Mouse (Mus musculus) midbrain, embryonic 10.5 days (tissue): Measurements from ENCODE around the gene Sorbs2. TPM values are rescaled to one million over a fixed set of nuclear protein-coding genes. Genes with fewer than 3 reads are reported as not detected.

Experiments used
- DNase-seq: peaks from one replicate; pipeline ENCODE4 v3.0.0-alpha.2; 2017; ENCODE audit warnings: low spot score
- H3K27ac ChIP-seq: fragments of 300-500 bp; sonication (generic); replicated peaks from 2 replicates; pipeline ENCODE4 v1.5.1; 2016; ENCODE audit warnings: mild to moderate bottlenecking
- H3K27me3 ChIP-seq: fragments of 300-500 bp; sonication (generic); 2 replicates; pipeline ENCODE4 v1.6.1; 2016; ENCODE audit warnings: low read depth, mild to moderate bottlenecking; ENCODE audit not compliant: poor library complexity, severe bottlenecking
- H3K36me3 ChIP-seq: fragments of 300-500 bp; sonication (generic); 2 replicates; pipeline ENCODE4 v1.6.1; 2016; ENCODE audit warnings: mild to moderate bottlenecking, moderate library complexity
- H3K4me1 ChIP-seq: fragments of 300-500 bp; sonication (generic); 2 replicates; pipeline ENCODE4 v1.6.1; 2016
- H3K4me3 ChIP-seq: fragments of 300-500 bp; sonication (generic); 2 replicates; pipeline ENCODE4 v1.5.1; 2016; ENCODE audit warnings: mild to moderate bottlenecking, moderate library complexity
- H3K9me3 ChIP-seq: fragments of 300-500 bp; sonication (generic); replicated peaks from 2 replicates; pipeline ENCODE4 v1.6.1; 2016; ENCODE audit warnings: mild to moderate bottlenecking
- WGBS: fragments of 180-500 bp; shearing (Covaris S2); methylation state at CpG from one replicate; pipeline ENCODE4 v1.1.7; 2016; 5-methylcytosine and 5-hydroxymethylcytosine counted together
- polyA plus RNA-seq: library from polyadenylated mRNA; unstranded; fragments of >200 nt; fragmentation: Nextera tagmentation; extraction: Ambion mirVana; gene quantifications from 2 replicates; pipeline ENCODE4 v1.2.1, GENCODE M21; 2016

Sorbs2 gene
- polyA plus RNA-seq, 1 experiment from 2014 or later = 43.8 TPM

- no peaks in the 10 kb centered on the region for H3K9me3 ChIP-seq
- no peak overlapping the region for H3K4me3 ChIP-seq
- 75% methylated on average over 3 of the region's 3 CpGs for WGBS
- 0 out of 2 replicates have a peak, but pooled peaks cover 6% of the 10 kb centered on the region for H3K36me3 ChIP-seq
- H3K27ac ChIP-seq = no peak overlapping the region
- peaks cover 11% of the 10 kb centered on the region; the same call in 1 of the 2 replicates for H3K4me1 ChIP-seq
- no peak for DNase-seq
- no peaks in the 10 kb centered on the region for H3K27me3 ChIP-seq
Measured at GRCm38 (mm10) chr8:45714806-45715205, 207.2 kb downstream of the Sorbs2 start.

GRCm38 (mm10) chr8:45715330-45716027 lies 207.9 kb downstream of the Sorbs2 start:
- Histone ChIP-seq H3K4me1 (peaks cover 11% of the 10 kb centered on the region; the same call in 1 of the 2 replicates), H3K27ac (0 out of 2 replicates have a peak overlapping the region, but pooled peaks have one; percentile 46), H3K4me3 (no peak overlapping the region), H3K9me3 (no peaks in the 10 kb centered on the region), H3K36me3 (0 out of 2 replicates have a peak, but pooled peaks cover under 1% of the 10 kb centered on the region), H3K27me3 (no peaks in the 10 kb centered on the region)
- DNase-seq = no peak
- WGBS = 85% methylated on average over 13 of the region's 13 CpGs

GRCm38 (mm10) chr8:45719776-45720175 lies 212.2 kb downstream of the Sorbs2 start:
- peaks cover 6% of the 10 kb centered on the region; the same call in 1 of the 2 replicates for H3K4me1 ChIP-seq
- DNase-seq = no peak
- no peaks in the 10 kb centered on the region for H3K9me3 ChIP-seq
- no peak overlapping the region for H3K4me3 ChIP-seq
- no peak overlapping the region for H3K27ac ChIP-seq
- no peaks in the 10 kb centered on the region for H3K36me3 ChIP-seq
- WGBS = 82% methylated on average over 8 of the region's 8 CpGs
- no peaks in the 10 kb centered on the region for H3K27me3 ChIP-seq

GRCm38 (mm10) chr8:45724204-45724603 lies 216.6 kb downstream of the Sorbs2 start:
- Histone ChIP-seq H3K36me3 (no peaks in the 10 kb centered on the region), H3K4me3 (no peak overlapping the region), H3K4me1 (no peaks in the 10 kb centered on the region), H3K27me3 (no peaks in the 10 kb centered on the region), H3K9me3 (no peaks in the 10 kb centered on the region), H3K27ac (no peak overlapping the region)
- DNase-seq = no peak
- WGBS = 86% methylated on average over 3 of the region's 3 CpGs

GRCm38 (mm10) chr8:45725321-45725720 lies 217.7 kb downstream of the Sorbs2 start:
- H3K27me3 ChIP-seq = no peaks in the 10 kb centered on the region
- H3K9me3 ChIP-seq = no peaks in the 10 kb centered on the region
- H3K27ac ChIP-seq = no peak overlapping the region
- H3K36me3 ChIP-seq = no peaks in the 10 kb centered on the region
- 87% methylated on average over 5 of the region's 5 CpGs for whole genome bisulfite sequencing
- no peak for DNase-seq
- no peak overlapping the region for H3K4me3 ChIP-seq
- no peaks in the 10 kb centered on the region for H3K4me1 ChIP-seq

GRCm38 (mm10) chr8:45729850-45730382 lies 222.3 kb downstream of the Sorbs2 start:
- no peak overlapping the region for H3K4me3 ChIP-seq
- H3K27ac ChIP-seq = no peak overlapping the region
- H3K36me3 ChIP-seq = no peaks in the 10 kb centered on the region
- no peaks in the 10 kb centered on the region for H3K27me3 ChIP-seq
- no peaks in the 10 kb centered on the region for H3K9me3 ChIP-seq
- WGBS = 81% methylated on average over 7 of the region's 7 CpGs
- no peak for DNase-seq
- peaks cover 21% of the 10 kb centered on the region for H3K4me1 ChIP-seq

- WGBS = 80% methylated on average over 5 of the region's 5 CpGs
- H3K9me3 ChIP-seq = no peaks in the 10 kb centered on the region
- no peak overlapping the region for H3K4me3 ChIP-seq
- no peaks in the 10 kb centered on the region for H3K36me3 ChIP-seq
- DNase-seq = no peak
- no peak overlapping the region for H3K27ac ChIP-seq
- H3K4me1 ChIP-seq = peaks cover 23% of the 10 kb centered on the region
- no peaks in the 10 kb centered on the region for H3K27me3 ChIP-seq
Measured at GRCm38 (mm10) chr8:45730795-45731194, 223.2 kb downstream of the Sorbs2 start.

GRCm38 (mm10) chr8:45734071-45734470 lies 226.5 kb downstream of the Sorbs2 start:
- DNase-seq = no peak
- Histone ChIP-seq H3K9me3 (no peaks in the 10 kb centered on the region), H3K27me3 (no peaks in the 10 kb centered on the region), H3K36me3 (peaks cover 7% of the 10 kb centered on the region; the same call in 1 of the 2 replicates), H3K27ac (peak overlapping the region; percentile 49; the same call in 1 of the 2 replicates), H3K4me3 (no peak overlapping the region), H3K4me1 (peaks cover 26% of the 10 kb centered on the region)
- 42% methylated on average over 8 of the region's 8 CpGs for WGBS

- H3K36me3 ChIP-seq = peaks cover 7% of the 10 kb centered on the region; the same call in 1 of the 2 replicates
- no peaks in the 10 kb centered on the region for H3K27me3 ChIP-seq
- H3K9me3 ChIP-seq = no peaks in the 10 kb centered on the region
- H3K27ac ChIP-seq = no peak overlapping the region
- DNase-seq = no peak
- 91% methylated on average over 2 of the region's 2 CpGs for WGBS
- peaks cover 26% of the 10 kb centered on the region for H3K4me1 ChIP-seq
- H3K4me3 ChIP-seq = no peak overlapping the region
Measured at GRCm38 (mm10) chr8:45737266-45737665, 229.7 kb downstream of the Sorbs2 start.

GRCm38 (mm10) chr8:45743326-45743725 lies 235.7 kb downstream of the Sorbs2 start:
- Histone ChIP-seq H3K9me3 (no peaks in the 10 kb centered on the region), H3K27ac (no peak overlapping the region), H3K4me3 (no peak overlapping the region), H3K36me3 (peaks cover 12% of the 10 kb centered on the region; the same call in 1 of the 2 replicates), H3K4me1 (peaks cover 11% of the 10 kb centered on the region), H3K27me3 (no peaks in the 10 kb centered on the region)
- no peak for DNase-seq
- 91% methylated on average over 2 of the region's 2 CpGs for WGBS

- H3K4me1 ChIP-seq = peaks cover 9% of the 10 kb centered on the region
- H3K27ac ChIP-seq = no peak overlapping the region
- DNase-seq = no peak
- H3K9me3 ChIP-seq = no peaks in the 10 kb centered on the region
- H3K4me3 ChIP-seq = no peak overlapping the region
- no peaks in the 10 kb centered on the region for H3K27me3 ChIP-seq
- peaks cover 15% of the 10 kb centered on the region; the same call in 1 of the 2 replicates for H3K36me3 ChIP-seq
Measured at GRCm38 (mm10) chr8:45743739-45744138, 236.2 kb downstream of the Sorbs2 start.

GRCm38 (mm10) chr8:45751512-45752502 lies 244.2 kb downstream of the Sorbs2 start:
- H3K4me1 ChIP-seq = peaks cover 14% of the 10 kb centered on the region

More at GRCm38 (mm10) chr8:45751512-45752502, 244.2 kb downstream of the Sorbs2 start:
- Histone ChIP-seq H3K27ac (no peak overlapping the region), H3K4me3 (no peak overlapping the region), H3K36me3 (peaks cover 27% of the 10 kb centered on the region; the same call in 1 of the 2 replicates), H3K9me3 (no peaks in the 10 kb centered on the region), H3K27me3 (no peaks in the 10 kb centered on the region)
- 73% methylated on average over 12 of the region's 12 CpGs for WGBS
- DNase-seq = no peak
